Comparison of ENCODE assay signal across 7 mouse cellular contexts in genomic region chr8:90869920-90870777, GRCm38 (mm10). TPM values are rescaled to one million over a fixed set of nuclear protein-coding genes. Genes with fewer than 3 reads are reported as not detected.
A peak's percentile ranks its signal among the peaks of the same experiment; 100 is the strongest.
DNase-seq lines count a peak whose midpoint lies in the region; ATAC-seq lines count a peak whose summit lies in the region.

No protein-coding gene starts in this region.

- H3K4me3 ChIP-seq in liver, embryonic 11.5 days (ENCODE audit: low read depth, low read length) = no peak overlapping the region

- peaks cover 8% of the 10 kb centered on the region; the same call in 1 of the 2 replicates for H3K4me1 ChIP-seq in liver, embryonic 11.5 days (replicated peaks; ENCODE audit: control insufficient read depth, insufficient read depth, low read length)

- peak overlapping the region; percentile 39 for H3K4me2 ChIP-seq in liver, embryonic 11.5 days

- no peak for ATAC-seq in liver, embryonic 11.5 days (replicated peaks; ENCODE audit: low FRiP score)
- ATAC-seq in activated CD4-positive, CD25-positive, alpha-beta regulatory T cell, adult 4 months = no peak

- peaks cover 5% of the 10 kb centered on the region; the same call in 1 of the 2 replicates for H3K27me3 ChIP-seq in liver, embryonic 11.5 days (replicated peaks; ENCODE audit: control insufficient read depth, insufficient read depth, low read length)

- H3K36me3 ChIP-seq in liver, embryonic 11.5 days (ENCODE audit: control insufficient read depth, insufficient read depth, low read length) = no peaks in the 10 kb centered on the region

- H3K27ac ChIP-seq in liver, embryonic 11.5 days (ENCODE audit: low read depth, low read length) = no peak overlapping the region

- H3K9ac ChIP-seq in liver, embryonic 11.5 days (ENCODE audit: low read depth, low read length) = no peak overlapping the region

- 14% methylated on average over 22 of the region's 22 CpGs for WGBS in liver, embryonic 11.5 days

- DNase-seq in NIH3T3 (ENCODE audit: low read depth) = peak; percentile 85
- peak; percentile 86 to 93 for DNase-seq in cerebellum, postnatal 10 days
- peak; percentile 55 to 69 for DNase-seq in frontal cortex, postnatal 36 days (ENCODE audit: low spot score in 2 of 2)
- DNase-seq in kidney, adult 8-10 months = peak; percentile 29 to 48
- no peak for DNase-seq in liver, embryonic 11.5 days (ENCODE audit: low spot score)
- peak; percentile 55 for DNase-seq in retina, embryonic 14.5 days (ENCODE audit: low spot score)

- no peaks in the 10 kb centered on the region for H3K9me3 ChIP-seq in liver, embryonic 11.5 days (ENCODE audit: control insufficient read depth, low read length)

RNA-seq across cellular contexts. Expression of gene Chd9, which starts 42.0 kb away (rescaled TPM):
- 22.0 and 25.3 TPM in 2 replicates for polyA plus RNA-seq in liver, embryonic 11.5 days (2014; fragmentation: Nextera tagmentation; extraction: Ambion mirVana)
- polyA plus RNA-seq in activated CD4-positive, CD25-positive, alpha-beta regulatory T cell, adult 4 months (2017; shearing (Covaris generic)) = 100 to 1,000 TPM; 117 to 118 TPM

RNA-seq across cellular contexts. Expression of gene Gm19935, which starts 53.0 kb away (rescaled TPM):
- polyA plus RNA-seq in liver, embryonic 11.5 days (2014; fragmentation: Nextera tagmentation; extraction: Ambion mirVana) = not detected in 2 replicates
- polyA plus RNA-seq in activated CD4-positive, CD25-positive, alpha-beta regulatory T cell, adult 4 months (2017; shearing (Covaris generic)) = not detected
